Mouse (Mus musculus): ENCODE results near the gene Pecam1.

DNA sequence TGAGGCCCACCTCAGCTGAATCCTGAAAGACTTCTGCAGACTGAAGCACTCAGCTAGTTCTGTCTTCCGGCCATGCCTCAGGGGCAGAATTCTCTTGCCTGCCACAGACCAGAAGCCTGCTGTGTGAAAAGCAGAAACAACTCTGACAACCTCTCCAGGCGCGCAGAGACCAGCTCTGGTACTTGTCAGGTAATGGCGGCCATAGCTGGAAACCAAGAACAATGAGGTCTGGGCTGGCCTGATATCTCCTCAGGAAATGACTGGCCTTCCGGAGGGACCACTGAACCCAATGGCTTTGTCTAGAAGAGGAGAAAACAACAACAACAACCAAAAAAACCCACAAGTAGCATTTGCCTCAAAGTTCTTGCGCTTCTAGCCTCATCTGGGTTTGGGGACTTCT, 35.4 kb downstream of the Pecam1 start:
- TF ChIP-seq ZC3H11A (IDR thresholded peaks at IDR 0.05; ENCODE audit: borderline replicate concordance, low read depth, low read length): no peak
- TF ChIP-seq ZNF384 (IDR thresholded peaks at IDR 0.05; ENCODE audit: low read depth, low read length): no peak
- TF ChIP-seq CHD2 (IDR thresholded peaks at IDR 0.05; ENCODE audit: low read depth, low read length): no peak
- TF ChIP-seq HCFC1 (IDR thresholded peaks at IDR 0.05; ENCODE audit: borderline replicate concordance, insufficient read depth, low read length): no peak
- TF ChIP-seq MAFK (IDR thresholded peaks at IDR 0.05; ENCODE audit: insufficient read depth, low read depth, low read length): no peak
